In genomic region chr9:110130896-110131524, GRCm38 (mm10) we compare ENCODE assay signal across 8 mouse cellular contexts. TPM values are rescaled to one million over a fixed set of nuclear protein-coding genes. Genes with fewer than 3 reads are reported as not detected.
DNase-seq lines count a peak whose midpoint lies in the region; ATAC-seq and TF ChIP-seq lines count a peak whose summit lies in the region.

No protein-coding gene starts in this region.

- H3K4me1 ChIP-seq in lung, adult 2 months (ENCODE audit: control insufficient read depth, insufficient read depth, low read length): peaks cover 3% of the 10 kb centered on the region
- peaks cover 32% of the 10 kb centered on the region for H3K4me1 ChIP-seq in hindbrain, embryonic 14.5 days (replicated peaks; ENCODE audit: control insufficient read depth, insufficient read depth, low read length)

- no peaks in the 10 kb centered on the region for H3K27me3 ChIP-seq in hindbrain, embryonic 14.5 days (ENCODE audit: control insufficient read depth, insufficient read depth, low read length)
- no peaks in the 10 kb centered on the region for H3K27me3 ChIP-seq in myocyte (ENCODE audit: control insufficient read depth, insufficient read depth, insufficient read length)

- H3K4me2 ChIP-seq in hindbrain, embryonic 14.5 days (replicated peaks): peak overlapping the region; percentile 66
- peak overlapping the region; percentile 76 for H3K4me2 ChIP-seq in myocyte (ENCODE audit: low read depth)

- peaks cover 39% of the 10 kb centered on the region for H3K79me2 ChIP-seq in myocyte (ENCODE audit: control insufficient read depth, insufficient read depth)

- no peak for TF ChIP-seq CTCF in lung, adult 2 months (IDR thresholded peaks at IDR 0.05; ENCODE audit: insufficient read depth, low read length)

- intact Hi-C loops in left cerebral cortex, postnatal 25 days (cut with DNase I): loop anchor here (1.0 to 10.0 kb wide), 3 partner anchors 14 to 346 kb away; partner anchors contain the start of genes Dhx30, Kif9, Klhl18 and Smarcc1

- peaks cover 12% of the 10 kb centered on the region for H3K36me3 ChIP-seq in hindbrain, embryonic 14.5 days (replicated peaks; ENCODE audit: control insufficient read depth, insufficient read depth)
- H3K36me3 ChIP-seq in myocyte (ENCODE audit: control insufficient read depth, insufficient read depth): no peaks in the 10 kb centered on the region

- TF ChIP-seq POLR2A in lung, adult 2 months (IDR thresholded peaks at IDR 0.05; ENCODE audit: borderline replicate concordance, extremely low read depth, low read depth, low read length): no peak
- no peak for TF ChIP-seq POLR2A in myocyte (IDR thresholded peaks at IDR 0.05; ENCODE audit: insufficient read length, low read depth)

- H3K4me3 ChIP-seq in lung, adult 2 months (replicated peaks; ENCODE audit: extremely low read depth, low read depth, low read length): peak overlapping the region; percentile 88
- peak overlapping the region; percentile 90 for H3K4me3 ChIP-seq in hindbrain, embryonic 14.5 days (replicated peaks; ENCODE audit: low read length)
- peak overlapping the region; percentile 46 for H3K4me3 ChIP-seq in myocyte

- no peak for ATAC-seq in hindbrain, embryonic 14.5 days (ENCODE audit: low FRiP score)

- no peaks in the 10 kb centered on the region for H3K9me3 ChIP-seq in hindbrain, embryonic 14.5 days (ENCODE audit: control insufficient read depth, low read length)

- H3K9ac ChIP-seq in hindbrain, embryonic 14.5 days: peak overlapping the region; percentile 92

- H3ac ChIP-seq in myocyte (ENCODE audit: control insufficient read depth, insufficient read length): peak overlapping the region; percentile 72

- DNase-seq in lung, adult 2 months: no peak
- no peak for DNase-seq in lung, postnatal 10 days
- peak; percentile 14 for DNase-seq in embryo, embryonic 11 days
- peak; percentile 26 for DNase-seq in hindbrain, embryonic 14.5 days (ENCODE audit: low spot score)
- DNase-seq in cerebellum, postnatal 25 days: no peak
- DNase-seq in left cerebral cortex, postnatal 25 days (ENCODE audit: low spot score in 2 of 2): no peak
- DNase-seq in adrenal gland, adult (ENCODE audit: inconsistent age in 2 of 2, low spot score in 1 of 2): no peak

- 16% methylated on average over 10 of the region's 10 CpGs for WGBS in lung, adult 2 months
- WGBS in hindbrain, embryonic 14.5 days: 33% methylated on average over 10 of the region's 10 CpGs

- peak overlapping the region; percentile 93 for H3K27ac ChIP-seq in hindbrain, embryonic 14.5 days

TF ChIP-seq in myocyte, 11 proteins besides CTCF, POLR2A, EP300 and RAD21:
- no peak for TF ChIP-seq REST (IDR thresholded peaks at IDR 0.05; ENCODE audit: insufficient read depth, insufficient read length)
- TF ChIP-seq MAX (IDR thresholded peaks at IDR 0.05; ENCODE audit: low read depth): no peak
- no peak for TF ChIP-seq TCF12 (IDR thresholded peaks at IDR 0.05; ENCODE audit: insufficient read depth, poor library complexity, severe bottlenecking)
- no peak for TF ChIP-seq SRF (IDR thresholded peaks at IDR 0.05; ENCODE audit: control insufficient read depth, insufficient read length, low read depth)
- TF ChIP-seq E2F4 (IDR thresholded peaks at IDR 0.05; ENCODE audit: insufficient read depth): no peak
- TF ChIP-seq TCF3 (IDR thresholded peaks at IDR 0.05; ENCODE audit: insufficient read length, low read depth): no peak

RNA-seq across cellular contexts. Expression of gene Dhx30, which starts 13.4 kb away (rescaled TPM):
- 61.1 and 70.7 TPM in 2 replicates for polyA plus RNA-seq in lung, adult 2 months (2012; rRNA removed)
- 153 and 155 TPM in 2 replicates for polyA plus RNA-seq in hindbrain, embryonic 14.5 days (2014; fragmentation: Nextera tagmentation; extraction: Ambion mirVana)
- 79.1 TPM for polyA plus RNA-seq in myocyte (2012; fragmentation: generic; extraction: Trizol)
- 100 to 1,000 TPM; 153 to 164 TPM for total RNA-seq in left cerebral cortex, postnatal 25 days (2021)

RNA-seq across cellular contexts. Expression of gene Smarcc1, which starts 13.5 kb away (rescaled TPM):
- polyA plus RNA-seq in lung, adult 2 months (2012; rRNA removed): 11.5 and 11.9 TPM in 2 replicates
- 98.6 and 98.7 TPM in 2 replicates for polyA plus RNA-seq in hindbrain, embryonic 14.5 days (2014; fragmentation: Nextera tagmentation; extraction: Ambion mirVana)
- polyA plus RNA-seq in myocyte (2012; fragmentation: generic; extraction: Trizol): 29.5 TPM
- 10 to 100 TPM; 71.5 to 75.7 TPM for total RNA-seq in left cerebral cortex, postnatal 25 days (2021)

Comparison
In these comparisons a context has a peak if more than half of its experiments do, and no peak if none do; other contexts are left out.
1. DNase-seq: peak in embryo, embryonic 11 days (single experiment) and hindbrain, embryonic 14.5 days (single experiment); none in lung, adult 2 months (single experiment), lung, postnatal 10 days (single experiment), cerebellum, postnatal 25 days (0 of 2), left cerebral cortex, postnatal 25 days (0 of 2) and adrenal gland, adult (0 of 2).
2. Peak in every context shown above with its lines, with median percentiles within 50 percentile points of each other: H3K4me3 ChIP-seq.